Mouse (Mus musculus) liver, postnatal 0 days (tissue): Measurements from ENCODE around the gene Trpm3. TPM values are rescaled to one million over a fixed set of nuclear protein-coding genes. Genes with fewer than 3 reads are reported as not detected.

Experiments used
- ATAC-seq: fragments of 200-750 bp; cut with Nextera tagmentation; 2 replicates; pipeline ENCODE4 v1.8.0; 2017; ENCODE audit warnings: mild to moderate bottlenecking, moderate library complexity
- DNase-seq: peaks from one replicate; pipeline ENCODE4 v3.0.0-alpha.2; 2016
- H3K27ac ChIP-seq: fragments of 300-500 bp; sonication (generic); 2 replicates; pipeline ENCODE4 v1.5.1; 2014; ENCODE audit warnings: antibody characterized with exemption, moderate library complexity, mild to moderate bottlenecking, low read depth
- H3K27me3 ChIP-seq: fragments of 300-500 bp; sonication (generic); 2 replicates; pipeline ENCODE4 v1.6.1; 2014; ENCODE audit warnings: low read length, control low read depth, mixed read lengths; ENCODE audit not compliant: insufficient read depth
- H3K36me3 ChIP-seq: fragments of 300-500 bp; sonication (generic); replicated peaks from 2 replicates; pipeline ENCODE4 v1.6.1; 2014; ENCODE audit warnings: mild to moderate bottlenecking, control low read depth, low read length, moderate library complexity, mixed read lengths; ENCODE audit not compliant: insufficient read depth
- H3K4me1 ChIP-seq: fragments of 300-500 bp; sonication (generic); 2 replicates; pipeline ENCODE4 v1.6.1; 2014; ENCODE audit warnings: antibody characterized with exemption, mild to moderate bottlenecking, control low read depth; ENCODE audit not compliant: insufficient read depth
- H3K4me2 ChIP-seq: fragments of 300-500 bp; sonication (generic); 2 replicates; pipeline ENCODE4 v1.6.1; 2014; ENCODE audit warnings: low read depth, mild to moderate bottlenecking, low read length, moderate library complexity, mixed read lengths
- H3K4me3 ChIP-seq: fragments of 300-500 bp; sonication (generic); 2 replicates; pipeline ENCODE4 v1.5.1; 2014; ENCODE audit warnings: low read depth, low read length
- H3K9ac ChIP-seq: fragments of 300-500 bp; sonication (generic); replicated peaks from 2 replicates; pipeline ENCODE4 v1.6.1; 2014; ENCODE audit warnings: mild to moderate bottlenecking, moderate library complexity
- H3K9me3 ChIP-seq: fragments of 300-500 bp; sonication (generic); 2 replicates; pipeline ENCODE4 v1.6.1; 2016; ENCODE audit warnings: mild to moderate bottlenecking, control low read depth, low read length, mixed read lengths
- CTCF ChIP-seq: sonication (generic); IDR thresholded peaks from 2 replicates; pipeline ENCODE4 v1.5.1; 2016; ENCODE audit warnings: antibody characterized with exemption, low read depth
- EP300 ChIP-seq: IDR thresholded peaks from 2 replicates; pipeline ENCODE4 v1.6.1; 2016; ENCODE audit warnings: antibody characterized with exemption, low read depth, mild to moderate bottlenecking
- WGBS: fragments of 180-500 bp; shearing (Covaris S2); extraction: QIAGEN DNeasy Blood & Tissue Kit; methylation state at CpG from one replicate; pipeline ENCODE4 v1.1.7; 2014; ENCODE audit not compliant: insufficient replicate concordance; 5-methylcytosine and 5-hydroxymethylcytosine counted together
- polyA plus RNA-seq: library from polyadenylated mRNA; unstranded; fragments of >200 nt; fragmentation: Nextera tagmentation; extraction: Ambion mirVana; gene quantifications from 2 replicates; pipeline ENCODE4 v1.2.1, GENCODE M21; 2015

Trpm3 gene
- polyA plus RNA-seq, 1 experiment from 2014 or later, result 0.02 TPM

- Histone ChIP-seq H3K36me3 (no peaks in the 10 kb centered on the region), H3K4me1 (no peaks in the 10 kb centered on the region), H3K27ac (no peak overlapping the region), H3K4me3 (no peak overlapping the region), H3K9me3 (no peaks in the 10 kb centered on the region), H3K9ac (no peak overlapping the region), H3K27me3 (no peaks in the 10 kb centered on the region), H3K4me2 (no peak overlapping the region)
- 66% methylated on average over 2 of the region's 2 CpGs for WGBS
- no peak for DNase-seq
- TF ChIP-seq EP300 (no peak), CTCF (no peak)
- ATAC-seq, result no peak
These were observed 619.6 kb downstream of the Trpm3 start for GRCm38 (mm10) chr19:22758496-22758895.

GRCm38 (mm10) chr19:22768242-22768641 is 629.4 kb downstream of the Trpm3 start:
- H3K9ac ChIP-seq, result no peak overlapping the region
- H3K4me2 ChIP-seq, result no peak overlapping the region
- DNase-seq (no peak), ATAC-seq (no peak)
- H3K27me3 ChIP-seq, result no peaks in the 10 kb centered on the region
- 54% methylated on average over 3 of the region's 3 CpGs for WGBS
- no peaks in the 10 kb centered on the region for H3K36me3 ChIP-seq
- no peak overlapping the region for H3K27ac ChIP-seq
- no peak overlapping the region for H3K4me3 ChIP-seq
- H3K4me1 ChIP-seq, result no peaks in the 10 kb centered on the region
- no peak for TF ChIP-seq EP300
- TF ChIP-seq CTCF, result no peak
- H3K9me3 ChIP-seq, result no peaks in the 10 kb centered on the region

GRCm38 (mm10) chr19:22775191-22775695 is 636.4 kb downstream of the Trpm3 start:
- Histone ChIP-seq H3K4me1 (no peaks in the 10 kb centered on the region), H3K9ac (no peak overlapping the region), H3K9me3 (no peaks in the 10 kb centered on the region), H3K27me3 (no peaks in the 10 kb centered on the region), H3K4me3 (no peak overlapping the region), H3K36me3 (no peaks in the 10 kb centered on the region), H3K27ac (no peak overlapping the region), H3K4me2 (no peak overlapping the region)
- DNase-seq (no peak), ATAC-seq (no peak)
- no peak for TF ChIP-seq EP300
- no peak for TF ChIP-seq CTCF
- 81% methylated on average over 3 of the region's 3 CpGs for WGBS

GRCm38 (mm10) chr19:22780192-22780843 is 641.5 kb downstream of the Trpm3 start:
- no peak for ATAC-seq
- Histone ChIP-seq H3K9me3 (no peaks in the 10 kb centered on the region), H3K36me3 (no peaks in the 10 kb centered on the region), H3K4me2 (no peak overlapping the region), H3K9ac (no peak overlapping the region), H3K27me3 (no peaks in the 10 kb centered on the region), H3K27ac (no peak overlapping the region), H3K4me3 (no peak overlapping the region), H3K4me1 (no peaks in the 10 kb centered on the region)
- no peak for DNase-seq
- 78% methylated on average over 7 of the region's 7 CpGs for WGBS
- TF ChIP-seq EP300 (no peak), CTCF (no peak)

- Histone ChIP-seq H3K27ac (no peak overlapping the region), H3K4me3 (no peak overlapping the region), H3K9ac (no peak overlapping the region), H3K9me3 (no peaks in the 10 kb centered on the region), H3K4me1 (no peaks in the 10 kb centered on the region), H3K27me3 (no peaks in the 10 kb centered on the region), H3K36me3 (no peaks in the 10 kb centered on the region), H3K4me2 (no peak overlapping the region)
- no peak for DNase-seq
- no peak for ATAC-seq
- TF ChIP-seq CTCF (no peak), EP300 (no peak)
These were observed 642.7 kb downstream of the Trpm3 start for GRCm38 (mm10) chr19:22781579-22781978.

- H3K4me1 ChIP-seq, result no peaks in the 10 kb centered on the region
- ATAC-seq (no peak), DNase-seq (no peak)
- no peak overlapping the region for H3K9ac ChIP-seq
- WGBS, result 62% methylated on average over 2 of the region's 2 CpGs
- H3K27me3 ChIP-seq, result no peaks in the 10 kb centered on the region
- TF ChIP-seq EP300 (no peak), CTCF (no peak)
- H3K4me2 ChIP-seq, result no peak overlapping the region
- H3K36me3 ChIP-seq, result no peaks in the 10 kb centered on the region
- no peak overlapping the region for H3K4me3 ChIP-seq
- no peak overlapping the region for H3K27ac ChIP-seq
- no peaks in the 10 kb centered on the region for H3K9me3 ChIP-seq
These were observed 644.9 kb downstream of the Trpm3 start for GRCm38 (mm10) chr19:22783745-22784144.
